Mouse (Mus musculus) stomach, postnatal 0 days (tissue): ENCODE data around the gene Selenok. TPM values are rescaled to one million over a fixed set of nuclear protein-coding genes. Genes with fewer than 3 reads are reported as not detected.
A peak's percentile ranks its signal among the peaks of the same experiment; 100 is the strongest.

Experiments
- ATAC-seq: fragments of 200-750 bp; cut with Nextera tagmentation; 2 replicates; pipeline ENCODE4 v1.8.0; 2017; ENCODE audit not compliant: low FRiP score, low TSS enrichment
- DNase-seq: peaks from one replicate; pipeline ENCODE4 v3.0.0-alpha.2; 2016; ENCODE audit warnings: low spot score
- H3K27ac ChIP-seq: fragments of 300-500 bp; sonication (generic); replicated peaks from 2 replicates; pipeline ENCODE4 v1.5.1; 2014; ENCODE audit warnings: mild to moderate bottlenecking, control low read depth
- H3K27me3 ChIP-seq: fragments of 300-500 bp; sonication (generic); 2 replicates; pipeline ENCODE4 v1.6.1; 2014; ENCODE audit warnings: low read length; ENCODE audit not compliant: control insufficient read depth, insufficient read depth
- H3K36me3 ChIP-seq: fragments of 300-500 bp; sonication (generic); 2 replicates; pipeline ENCODE4 v1.6.1; 2014; ENCODE audit warnings: low read length, mixed read lengths; ENCODE audit not compliant: control insufficient read depth, insufficient read depth
- H3K4me1 ChIP-seq: fragments of 300-500 bp; sonication (generic); replicated peaks from 2 replicates; pipeline ENCODE4 v1.6.1; 2014; ENCODE audit warnings: antibody characterized with exemption; ENCODE audit not compliant: control insufficient read depth, insufficient read depth
- H3K4me2 ChIP-seq: fragments of 300-500 bp; sonication (generic); replicated peaks from 2 replicates; pipeline ENCODE4 v1.6.1; 2014; ENCODE audit warnings: low read depth, mild to moderate bottlenecking, control low read depth, moderate library complexity
- H3K4me3 ChIP-seq: fragments of 300-500 bp; sonication (generic); 2 replicates; pipeline ENCODE4 v1.5.1; 2014; ENCODE audit warnings: low read depth, low read length, control low read depth
- H3K9ac ChIP-seq: fragments of 300-500 bp; sonication (generic); 2 replicates; pipeline ENCODE4 v1.6.1; 2014; ENCODE audit warnings: mild to moderate bottlenecking, low read length, control low read depth, mixed read lengths
- H3K9me3 ChIP-seq: fragments of 300-500 bp; sonication (generic); 2 replicates; pipeline ENCODE4 v1.6.1; 2016; ENCODE audit warnings: low read length; ENCODE audit not compliant: control insufficient read depth
- CTCF ChIP-seq: IDR thresholded peaks from 2 replicates; pipeline ENCODE4 v1.5.1; 2016; ENCODE audit warnings: antibody characterized with exemption, low read depth, mild to moderate bottlenecking, moderate library complexity
- EP300 ChIP-seq: optimal IDR thresholded peaks from 2 replicates; pipeline ENCODE3; 2016; ENCODE audit warnings: antibody characterized with exemption
- WGBS: fragments of 180-500 bp; shearing (Covaris S2); extraction: QIAGEN DNeasy Blood & Tissue Kit; methylation state at CpG from one replicate; pipeline ENCODE4 v1.1.7; 2014; 5-methylcytosine and 5-hydroxymethylcytosine counted together
- polyA plus RNA-seq: library from polyadenylated mRNA; unstranded; fragments of >200 nt; fragmentation: Nextera tagmentation; extraction: Ambion mirVana; gene quantifications from 2 replicates; pipeline ENCODE4 v1.2.1, GENCODE M21; 2015

Selenok gene
- polyA plus RNA-seq, 1 experiment from 2014 or later = 372 TPM

GRCm38 (mm10) chr14:29971446-29971845 lies 3.3 kb downstream of the Selenok start:
- Histone ChIP-seq H3K4me1 (no peaks in the 10 kb centered on the region), H3K9ac (no peak overlapping the region), H3K27ac (peak overlapping the region; percentile 65), H3K9me3 (no peaks in the 10 kb centered on the region), H3K36me3 (peaks cover 17% of the 10 kb centered on the region; the same call in 1 of the 2 replicates), H3K4me2 (no peak overlapping the region), H3K4me3 (no peak overlapping the region), H3K27me3 (no peaks in the 10 kb centered on the region)
- DNase-seq (peak; percentile 53), ATAC-seq (peak; percentile 53)
- 74% methylated on average over 7 of the region's 7 CpGs for WGBS
- TF ChIP-seq EP300 (no peak), CTCF (no peak)

GRCm38 (mm10) chr14:29971993-29972392 lies 3.9 kb downstream of the Selenok start:
- H3K27ac ChIP-seq = no peak overlapping the region; the same call in 1 of the 2 replicates
- TF ChIP-seq EP300 (no peak), CTCF (no peak)
- H3K4me3 ChIP-seq = no peak overlapping the region
- WGBS = 66% methylated on average over 5 of the region's 5 CpGs
- H3K4me1 ChIP-seq = no peaks in the 10 kb centered on the region
- no peak overlapping the region for H3K9ac ChIP-seq
- peak; percentile 58 for DNase-seq
- H3K4me2 ChIP-seq = no peak overlapping the region
- ATAC-seq = peak; percentile 56
- peaks cover 17% of the 10 kb centered on the region; the same call in 1 of the 2 replicates for H3K36me3 ChIP-seq
- H3K27me3 ChIP-seq = no peaks in the 10 kb centered on the region
- no peaks in the 10 kb centered on the region for H3K9me3 ChIP-seq

- DNase-seq (peak; percentile 10), ATAC-seq (no peak)
- Histone ChIP-seq H3K4me3 (no peak overlapping the region), H3K4me2 (no peak overlapping the region), H3K27me3 (no peaks in the 10 kb centered on the region), H3K9me3 (no peaks in the 10 kb centered on the region), H3K36me3 (peaks cover 14% of the 10 kb centered on the region; the same call in 1 of the 2 replicates), H3K4me1 (no peaks in the 10 kb centered on the region), H3K9ac (no peak overlapping the region), H3K27ac (no peak overlapping the region)
- WGBS = 86% methylated on average over 6 of the region's 6 CpGs
- TF ChIP-seq EP300 = no peak
These were observed 8.8 kb downstream of the Selenok start for GRCm38 (mm10) chr14:29976927-29977326.

- no peaks in the 10 kb centered on the region for H3K4me1 ChIP-seq
- H3K4me3 ChIP-seq = peak within 1 kb of the TSS; percentile 80
- H3K36me3 ChIP-seq = peaks cover 18% of the 10 kb centered on the region; the same call in 1 of the 2 replicates
- peak within 1 kb of the TSS; percentile 93 for H3K9ac ChIP-seq
- peak within 1 kb of the TSS; percentile 97 for H3K27ac ChIP-seq
- no peak; the same call in 1 of the 2 replicates for TF ChIP-seq CTCF
- TF ChIP-seq EP300 = no peak
- DNase-seq = peak; percentile 92
- no peaks in the 10 kb centered on the region for H3K9me3 ChIP-seq
- H3K4me2 ChIP-seq = peak within 1 kb of the TSS; percentile 56
- WGBS = 2% methylated on average over 36 of the region's 44 CpGs
- peak; percentile 96 for ATAC-seq
- no peaks in the 10 kb centered on the region for H3K27me3 ChIP-seq
These were observed 10.4 kb downstream of the Selenok start, which contains the start of gene Actr8 for GRCm38 (mm10) chr14:29978254-29979204. Actr8 (plus strand) TSS chr14:29978337.

- WGBS = 96% methylated on average over 10 of the region's 10 CpGs
- no peaks in the 10 kb centered on the region for H3K27me3 ChIP-seq
- DNase-seq (peak; percentile 52), ATAC-seq (no peak)
- H3K4me2 ChIP-seq = no peak overlapping the region
- no peaks in the 10 kb centered on the region for H3K9me3 ChIP-seq
- H3K4me3 ChIP-seq = no peak overlapping the region
- TF ChIP-seq CTCF = peak; percentile 70
- no peak for TF ChIP-seq EP300
- H3K27ac ChIP-seq = no peak overlapping the region
- no peak overlapping the region for H3K9ac ChIP-seq
- H3K4me1 ChIP-seq = no peaks in the 10 kb centered on the region
- H3K36me3 ChIP-seq = peaks cover 19% of the 10 kb centered on the region
These were observed 12.5 kb downstream of the Selenok start for GRCm38 (mm10) chr14:29980447-29981205.
